Mouse (Mus musculus): Measurements from ENCODE around the gene Hnrnpf.

- no peak for TF ChIP-seq CTCF (IDR thresholded peaks at IDR 0.05; ENCODE audit: low read depth)
- no peak; the same call in 1 of the 2 replicates for TF ChIP-seq EP300 (IDR thresholded peaks at IDR 0.05; ENCODE audit: low read depth)
Measured at GRCm38 (mm10) chr6:117906015-117906531, 5.9 kb downstream of the Hnrnpf start.

All from liver, postnatal 0 days (tissue).